Mouse (Mus musculus): ENCODE results near the gene Nav2.
A peak's percentile ranks its signal among the peaks of the same experiment; 100 is the strongest.

Gene Nav2

DNA sequence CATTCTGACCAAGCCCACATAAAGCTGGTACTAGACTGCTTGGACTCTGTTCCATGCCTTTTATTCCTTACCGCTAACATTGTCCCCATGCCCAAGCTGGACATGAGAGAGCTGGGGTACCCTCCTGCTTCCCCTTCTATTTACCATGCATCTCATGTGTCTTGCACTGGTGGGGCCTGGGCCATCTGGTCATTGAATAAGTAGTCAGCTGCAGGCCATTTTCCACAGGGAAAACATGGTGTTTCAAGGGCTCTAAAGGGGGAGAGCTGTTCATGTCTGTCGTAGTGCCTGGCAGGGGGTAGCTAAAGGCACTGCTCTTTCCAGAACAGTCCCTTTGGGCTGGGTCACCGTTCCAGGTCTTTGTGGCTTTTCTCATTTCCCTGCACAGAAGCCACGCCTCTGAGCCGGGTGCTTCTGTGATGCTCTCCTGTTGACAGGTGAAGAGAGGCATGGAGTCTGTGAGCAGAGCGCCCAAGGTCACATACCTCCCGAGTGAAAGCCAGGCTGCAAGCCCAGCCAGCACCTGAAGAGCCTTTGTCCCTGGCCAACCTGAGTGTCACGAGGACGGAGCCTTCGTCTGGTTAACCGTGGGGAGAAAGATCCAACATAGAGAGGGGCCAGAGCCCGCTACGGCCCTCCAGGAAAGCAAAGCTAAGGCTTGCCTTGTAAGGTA lies 348.9 kb downstream of the Nav2 start:
- peak; percentile 35 for DNase-seq

DNA sequence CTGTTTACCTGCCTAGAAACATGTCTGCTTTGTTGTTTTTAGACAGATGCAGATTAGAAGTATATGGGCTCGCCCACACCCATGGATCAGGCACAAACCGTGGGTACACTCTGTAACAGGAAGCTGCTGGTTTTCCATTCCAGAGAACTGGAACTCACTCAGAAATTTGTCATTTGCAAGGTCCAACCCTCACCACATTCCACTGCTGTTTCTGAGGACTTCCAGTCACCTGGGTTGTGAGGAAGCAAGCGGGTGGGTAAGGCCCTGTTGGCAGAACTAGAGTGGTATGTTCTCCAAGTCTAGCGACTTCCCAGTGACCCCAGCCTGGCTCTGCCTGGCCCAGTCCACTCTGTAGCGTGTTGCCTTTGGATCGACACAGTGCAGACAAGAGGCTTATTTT lies 349.6 kb downstream of the Nav2 start:
- peak; percentile 18 for DNase-seq

DNA sequence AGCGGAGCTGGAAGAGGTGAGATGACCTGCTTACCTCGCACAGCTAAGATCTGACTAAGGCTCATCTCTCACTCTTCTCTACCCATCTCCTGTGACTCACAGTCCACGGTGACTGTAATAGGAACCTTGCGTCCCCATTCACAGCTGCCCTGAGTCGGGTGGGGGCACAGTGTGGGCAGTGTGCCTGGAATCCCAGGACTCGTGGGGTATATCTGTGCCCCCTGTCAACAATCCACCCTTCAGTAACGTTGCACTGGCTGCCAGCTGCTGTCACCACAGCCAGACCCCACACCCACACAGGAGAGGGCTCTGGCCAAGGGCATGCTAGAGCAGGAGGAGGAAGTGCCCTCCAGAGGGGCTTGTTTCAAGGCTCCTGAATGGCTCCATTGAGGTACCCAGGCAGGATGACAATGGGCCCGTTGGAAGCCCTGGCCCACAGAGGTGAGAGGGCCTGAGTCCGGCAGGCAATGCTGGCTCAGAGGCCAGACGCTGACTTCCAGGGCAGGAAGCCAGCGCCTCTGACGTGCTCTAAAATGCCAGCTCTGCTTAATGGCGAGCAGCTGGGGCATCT lies 353.5 kb downstream of the Nav2 start:
- DNase-seq: peak; percentile 61

DNA sequence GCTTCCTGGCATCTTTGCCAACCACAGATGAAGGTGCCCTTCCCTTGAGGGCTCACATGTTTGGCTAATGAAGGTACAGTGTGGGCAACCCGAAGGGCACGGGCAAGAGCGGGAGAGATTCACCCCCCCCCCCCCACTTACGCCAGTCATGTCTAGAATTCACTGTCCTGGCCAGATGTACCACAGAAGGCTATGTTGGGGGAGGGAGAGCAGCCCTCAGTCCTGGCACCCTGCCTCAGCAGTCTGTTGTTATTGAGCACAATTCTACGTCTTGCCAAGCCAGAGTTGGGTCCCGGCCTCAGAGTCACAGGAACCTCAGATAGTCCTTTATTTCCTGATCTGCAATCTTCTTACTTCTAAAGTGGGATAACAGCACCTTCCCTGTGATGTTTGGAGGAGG lies 357.9 kb downstream of the Nav2 start:
- peak; percentile 57 for DNase-seq

DNA sequence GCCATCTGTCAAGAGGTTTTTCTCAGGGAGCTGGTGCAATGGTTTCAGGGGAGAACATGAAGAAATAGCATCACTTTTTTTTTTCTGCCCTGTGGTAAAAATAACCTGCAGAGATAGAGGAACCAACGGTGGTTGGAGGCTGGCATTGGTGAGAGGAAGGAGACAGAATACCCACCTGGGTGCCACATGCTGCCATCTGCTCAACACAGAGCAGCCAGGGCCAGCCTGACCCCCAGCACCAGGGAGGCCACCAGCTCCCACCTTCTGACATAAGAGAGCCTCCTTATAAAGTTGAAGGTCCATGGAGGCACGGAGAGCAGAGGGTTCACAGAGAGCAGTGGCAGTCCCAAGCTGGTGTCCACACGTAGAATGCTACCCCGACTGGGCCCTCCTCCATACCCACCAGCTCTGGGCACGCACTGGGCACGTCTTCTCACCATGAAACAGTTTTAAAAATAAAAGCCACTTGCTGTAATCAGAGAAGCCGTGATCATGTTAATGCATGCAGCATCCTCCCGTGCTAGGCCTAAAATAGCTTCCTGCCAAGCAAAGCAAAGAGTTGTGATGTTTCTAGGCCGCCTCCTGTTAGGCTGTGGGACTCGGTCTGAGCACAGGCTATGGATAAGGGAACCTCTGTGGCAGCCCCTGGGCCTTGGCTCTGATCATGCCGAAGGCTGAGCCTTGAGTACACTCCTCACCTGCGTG lies 359.3 kb downstream of the Nav2 start:
- peak; percentile 75 for DNase-seq

DNA sequence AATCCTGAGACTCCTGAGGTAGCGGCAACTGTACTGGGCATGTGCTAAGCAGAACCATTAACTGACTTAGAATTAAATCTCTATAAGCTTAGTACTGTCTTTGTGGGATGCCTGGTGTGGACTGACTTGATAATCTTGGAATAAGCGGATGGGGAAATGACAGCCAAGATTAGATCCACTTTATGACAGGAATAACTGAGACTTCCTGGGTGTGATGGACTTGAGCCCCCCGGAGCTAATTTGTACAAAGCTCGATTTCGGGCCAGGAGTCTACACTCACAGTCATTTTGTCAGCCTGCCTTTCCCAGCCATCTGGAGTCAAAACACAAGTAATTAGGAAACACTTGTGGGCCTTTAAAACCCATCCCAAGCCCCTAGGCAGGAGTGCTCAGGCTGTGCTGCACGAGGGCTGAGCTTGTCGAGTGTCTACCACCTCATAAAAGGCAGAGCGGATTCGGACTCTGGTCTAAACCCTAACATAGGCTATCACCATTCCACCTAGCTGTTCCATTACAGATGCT lies 359.9 kb downstream of the Nav2 start:
- no peak for DNase-seq

DNA sequence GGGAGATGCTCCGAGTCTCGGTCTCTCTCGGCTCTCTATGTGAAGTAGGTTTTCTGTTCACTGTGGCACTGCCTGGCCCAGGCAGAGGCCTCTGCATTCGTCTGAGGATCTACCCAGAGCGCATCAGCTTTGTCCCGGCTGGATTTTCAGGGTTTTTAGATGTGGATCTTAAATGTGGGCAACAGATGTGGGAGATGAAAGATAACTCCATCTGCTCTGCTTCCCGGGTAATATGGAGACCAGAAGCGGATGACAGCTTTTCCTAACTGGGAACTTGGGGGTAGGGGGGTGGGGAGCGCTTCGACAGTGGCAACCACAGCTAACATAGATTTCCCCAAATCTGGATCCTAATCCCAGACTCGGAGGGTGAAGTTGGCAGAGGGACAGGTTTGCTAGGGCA lies 362.3 kb downstream of the Nav2 start:
- DNase-seq: no peak

DNA sequence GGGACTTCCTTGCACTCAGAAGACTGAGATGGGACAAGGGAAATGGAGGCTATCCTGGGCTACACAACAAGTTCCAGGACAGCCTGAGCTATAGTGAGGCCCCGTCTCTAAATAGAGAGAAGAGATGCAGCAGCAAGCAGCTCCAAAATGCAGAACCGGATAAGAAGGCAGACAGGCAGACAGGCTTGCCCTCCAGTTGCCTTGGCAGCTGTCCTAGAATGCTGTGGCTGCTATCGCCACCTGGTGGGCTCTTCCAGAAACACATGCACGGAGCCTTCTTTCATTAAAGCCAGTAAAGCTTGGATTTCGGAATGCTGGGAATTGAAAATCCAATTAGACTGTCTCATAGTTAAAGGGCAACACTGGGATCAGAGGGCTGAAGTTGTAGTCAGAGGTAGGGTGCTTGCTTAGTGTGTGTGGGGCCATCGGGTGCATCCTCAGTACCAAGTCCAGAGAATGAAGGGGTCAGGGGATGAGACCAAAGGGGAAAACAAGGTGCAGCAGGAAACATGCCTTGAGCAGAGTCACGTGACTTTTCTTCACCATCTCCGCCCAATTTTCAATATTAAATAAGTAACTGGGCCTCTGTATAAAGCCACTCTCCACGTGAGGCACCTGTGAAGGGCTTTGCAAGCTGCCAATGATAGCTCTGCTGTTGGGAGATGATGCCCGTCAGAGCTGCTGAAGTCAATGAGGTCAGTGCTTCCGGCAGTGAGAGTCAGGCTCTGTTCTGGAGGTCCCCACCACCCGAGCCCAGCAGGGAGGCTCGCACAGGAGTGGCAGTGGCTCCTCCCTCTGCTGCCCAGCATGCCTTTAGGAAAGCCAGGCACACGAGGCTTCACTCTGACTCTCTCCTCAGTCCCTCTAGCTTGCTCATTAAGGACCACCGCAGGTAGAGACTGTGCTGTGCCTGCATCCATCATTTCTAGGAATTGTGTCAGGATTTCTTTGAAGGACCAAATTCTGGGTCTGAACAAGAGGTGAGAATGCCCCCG lies 364.2 kb downstream of the Nav2 start:
- DNase-seq: peak; percentile 85

DNA sequence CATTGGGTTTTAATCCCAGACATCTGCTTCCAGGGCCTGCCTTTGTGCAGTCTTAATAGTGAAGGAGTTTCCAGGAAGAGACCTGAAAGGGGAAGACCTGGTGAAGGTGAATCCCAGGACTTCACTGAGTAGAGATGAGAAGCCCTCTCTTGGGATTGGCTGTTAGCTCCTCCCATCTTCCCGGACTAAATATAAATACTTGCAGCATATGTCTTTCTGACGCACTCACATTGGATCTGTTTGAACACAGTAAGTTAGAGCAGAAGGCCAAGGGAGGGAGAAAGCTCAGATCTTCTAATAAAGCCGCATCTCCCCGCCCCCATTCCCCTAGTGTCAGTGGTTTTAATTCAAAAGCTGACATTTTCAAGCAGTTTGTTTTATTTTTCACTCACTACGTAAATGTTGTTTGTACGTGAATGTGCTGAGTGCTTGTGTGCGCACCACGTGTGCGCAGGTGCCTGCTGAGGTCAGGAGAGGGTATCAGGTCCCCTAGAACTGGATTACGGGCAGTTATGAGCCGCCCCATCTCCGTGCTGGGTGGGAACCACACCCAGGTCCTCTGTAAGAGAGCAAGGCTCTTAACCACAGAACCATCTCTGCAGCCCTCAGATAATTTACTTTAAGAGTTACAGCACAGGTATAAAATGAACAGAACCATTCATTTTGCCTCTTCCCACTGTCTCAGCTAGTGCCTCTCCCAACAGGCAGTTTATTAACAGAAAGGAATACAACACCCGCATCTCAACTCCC lies 365.6 kb downstream of the Nav2 start:
- DNase-seq: no peak

DNA sequence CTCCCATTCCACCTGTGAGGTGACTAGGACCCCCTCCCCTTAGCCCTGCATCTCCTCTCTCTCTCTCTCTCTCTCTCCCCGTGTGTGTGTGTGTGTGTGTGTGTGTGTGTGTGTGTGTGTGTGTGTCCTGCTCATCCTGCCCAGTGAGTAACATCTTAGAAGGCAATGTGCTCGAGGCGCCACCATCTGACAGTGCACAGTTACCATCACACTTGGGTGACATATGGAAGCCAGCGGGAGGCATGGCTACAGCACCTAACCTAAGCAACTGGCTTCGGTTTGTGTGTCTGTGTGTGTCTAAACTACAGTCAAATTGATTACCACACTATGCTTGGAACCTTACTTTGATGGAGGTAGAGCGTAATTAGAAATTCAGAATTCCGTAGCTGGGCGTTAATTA lies 366.2 kb downstream of the Nav2 start:
- DNase-seq: peak; percentile 54

DNA sequence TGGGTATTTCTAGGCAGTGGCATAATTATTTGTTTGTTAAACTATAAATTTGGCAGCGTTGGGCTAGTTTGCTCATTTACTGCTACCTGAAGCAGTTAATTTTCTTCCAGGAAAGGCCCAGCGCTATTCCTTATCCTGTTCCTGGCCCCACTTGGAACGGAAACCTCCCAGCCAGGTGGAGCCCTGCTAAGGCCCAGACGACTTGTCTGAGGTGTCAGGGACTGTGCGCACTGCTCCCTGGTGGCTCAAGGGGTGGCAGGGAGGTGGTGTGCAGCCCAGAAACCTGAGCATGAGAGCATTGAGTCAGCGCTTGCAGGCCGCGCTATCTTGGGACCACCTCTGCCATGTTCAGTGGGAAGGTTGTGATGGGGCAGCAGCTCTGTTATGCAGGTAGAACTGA lies 367.6 kb downstream of the Nav2 start:
- DNase-seq: no peak

DNA sequence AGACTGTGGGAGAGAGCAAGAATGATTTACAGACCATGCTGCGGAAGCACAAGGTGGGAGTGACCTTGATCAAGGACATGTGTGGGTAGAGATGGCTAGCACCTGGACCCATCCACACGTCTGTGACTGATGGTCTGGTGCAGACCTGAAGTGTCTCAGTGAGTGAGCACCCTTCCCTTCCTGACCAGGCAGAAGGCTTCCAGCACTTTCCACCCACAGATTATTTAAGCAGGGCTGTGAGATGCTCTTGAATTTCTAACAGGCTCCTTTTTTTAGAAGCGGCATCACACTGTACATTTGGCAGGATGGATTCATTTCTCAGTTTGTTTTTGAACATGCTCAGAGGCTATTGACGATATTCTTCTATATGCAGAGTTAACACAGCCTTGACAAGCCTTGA lies 369.2 kb downstream of the Nav2 start:
- DNase-seq: no peak

DNA sequence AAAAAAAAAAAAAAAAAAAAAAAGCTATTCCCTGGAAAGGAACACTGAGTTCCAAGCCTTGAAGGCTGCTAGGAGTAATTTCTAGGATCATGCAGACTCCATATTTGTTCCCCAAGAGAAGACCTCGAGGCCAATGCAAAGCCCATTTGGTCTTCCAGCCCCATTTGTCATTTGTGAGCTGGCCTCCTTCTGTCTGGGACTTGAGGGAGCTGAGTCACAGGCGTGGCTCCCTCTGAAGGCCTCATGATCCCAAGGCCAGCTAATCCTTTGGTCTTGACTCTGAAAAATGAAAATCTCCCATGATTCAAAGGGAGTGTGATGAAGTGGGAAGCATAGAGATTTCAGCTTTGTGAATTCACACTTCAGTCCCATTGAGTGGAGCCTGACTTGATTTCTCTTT lies 370.0 kb downstream of the Nav2 start:
- no peak for DNase-seq

DNA sequence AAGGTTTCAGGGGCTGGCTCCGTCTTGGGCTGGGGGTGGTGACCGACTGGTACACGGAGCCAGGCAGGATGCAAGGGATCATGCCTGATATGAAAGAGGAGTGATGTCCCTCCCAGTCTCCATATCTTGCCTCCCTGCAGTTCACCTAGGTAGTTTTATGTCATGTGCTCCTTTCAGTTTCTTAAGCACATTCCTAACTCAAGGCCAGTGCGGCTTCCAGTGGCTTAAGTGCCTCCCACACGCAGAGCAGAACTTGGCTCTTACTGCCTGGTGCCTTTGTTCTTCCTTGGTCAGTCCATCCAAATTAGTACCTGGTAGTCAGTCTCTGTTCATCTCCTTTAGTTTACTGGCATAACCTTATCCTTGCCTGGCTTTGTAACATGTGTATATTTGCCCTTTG lies 371.9 kb downstream of the Nav2 start:
- DNase-seq: no peak

DNA sequence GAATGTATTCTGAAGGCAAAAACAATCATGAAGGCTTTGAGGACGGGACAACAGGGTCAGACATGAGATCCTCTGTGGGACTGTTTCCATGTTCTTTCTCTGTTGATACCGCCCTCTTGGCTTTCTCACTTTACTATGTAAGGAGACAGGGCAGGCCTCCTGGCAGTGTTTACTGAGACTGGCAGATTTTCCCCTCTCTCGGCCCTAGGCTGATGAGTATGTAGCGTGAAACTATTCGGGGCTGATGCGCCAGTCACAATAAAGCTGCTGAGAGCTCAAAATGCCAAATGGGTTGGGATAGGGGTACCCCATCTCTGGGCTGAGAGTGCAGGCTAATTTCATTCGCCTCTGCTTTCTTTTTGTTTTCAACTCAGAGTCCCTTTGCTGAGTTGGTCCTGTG lies 373.9 kb downstream of the Nav2 start:
- DNase-seq: no peak

DNA sequence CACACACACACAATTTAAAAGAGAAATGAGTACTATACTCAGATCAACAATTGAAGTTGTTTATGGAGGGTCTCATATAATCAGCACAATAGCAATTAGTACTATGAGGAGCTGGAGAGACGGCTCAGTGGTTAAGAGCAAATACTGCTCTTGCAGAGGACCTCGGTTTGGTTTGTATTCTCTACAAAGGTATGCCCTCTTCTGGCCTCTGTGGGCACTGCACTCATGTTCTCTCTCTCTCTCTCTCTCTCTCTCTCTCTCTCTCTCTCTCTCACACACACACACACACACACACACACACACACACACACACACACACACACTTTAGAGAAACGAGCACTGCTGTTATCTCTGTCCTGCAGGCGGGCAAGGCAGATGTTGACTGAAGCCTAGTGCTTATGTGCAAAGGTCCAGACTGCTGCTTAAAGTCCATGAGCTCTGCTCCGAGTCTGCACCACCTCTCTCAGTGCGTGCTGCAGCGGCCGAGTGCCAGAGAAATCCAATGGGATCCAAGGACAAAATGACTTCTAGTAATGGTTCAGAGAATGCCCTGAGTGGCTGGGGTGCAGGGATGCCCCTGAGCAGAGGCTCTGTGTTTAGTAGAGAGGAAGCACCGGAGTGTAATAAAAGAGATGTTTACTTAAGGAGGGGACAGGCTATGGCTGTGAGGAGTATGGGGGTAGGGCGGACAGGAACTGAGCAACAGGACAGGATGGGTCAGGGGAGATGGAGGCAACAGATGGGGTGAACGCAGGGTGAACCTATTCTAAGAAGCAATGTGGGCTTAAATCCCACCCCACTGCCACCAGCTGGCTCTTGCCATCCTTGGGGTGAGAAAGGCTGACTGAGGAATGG lies 375.2 kb downstream of the Nav2 start:
- no peak for DNase-seq

DNA sequence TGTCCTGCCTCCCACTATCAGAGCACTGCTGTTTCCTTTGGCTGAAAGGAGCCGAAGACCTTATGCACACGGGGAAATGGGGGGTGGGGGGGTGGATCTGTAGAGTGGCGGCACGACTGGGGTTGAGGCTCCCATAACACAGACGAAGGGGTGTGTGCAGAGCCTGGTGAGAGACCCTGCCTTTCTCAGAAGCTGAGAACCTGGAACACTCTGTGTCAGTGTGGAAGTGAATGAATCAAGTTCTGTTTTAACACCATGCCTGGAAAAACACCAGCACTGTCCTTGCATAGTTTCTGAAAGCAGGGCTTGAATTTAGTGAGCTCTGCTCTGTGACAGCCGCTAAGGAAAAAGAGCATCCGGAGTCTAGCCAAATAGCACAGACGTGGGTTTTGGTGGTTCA lies 379.7 kb downstream of the Nav2 start:
- no peak for DNase-seq

DNA sequence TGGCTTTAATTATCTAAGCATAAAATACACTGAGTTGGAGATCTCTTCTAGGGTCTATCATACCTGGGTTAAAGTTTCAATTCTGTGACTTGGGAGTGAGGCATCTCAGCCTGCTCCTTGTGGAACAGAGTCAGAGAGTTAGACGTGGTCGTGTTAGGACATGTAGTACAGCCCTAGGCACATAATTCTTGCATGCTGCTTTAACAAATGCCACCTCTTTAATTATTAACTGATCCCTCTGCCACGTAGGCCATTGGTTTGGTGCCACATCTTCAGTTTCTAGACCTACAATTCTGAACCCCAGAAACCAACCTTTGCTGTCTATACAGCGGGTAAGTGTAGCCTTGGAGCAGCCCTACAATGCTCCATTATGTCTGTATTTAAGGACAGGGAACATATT lies 381.8 kb downstream of the Nav2 start:
- no peak for DNase-seq

DNA sequence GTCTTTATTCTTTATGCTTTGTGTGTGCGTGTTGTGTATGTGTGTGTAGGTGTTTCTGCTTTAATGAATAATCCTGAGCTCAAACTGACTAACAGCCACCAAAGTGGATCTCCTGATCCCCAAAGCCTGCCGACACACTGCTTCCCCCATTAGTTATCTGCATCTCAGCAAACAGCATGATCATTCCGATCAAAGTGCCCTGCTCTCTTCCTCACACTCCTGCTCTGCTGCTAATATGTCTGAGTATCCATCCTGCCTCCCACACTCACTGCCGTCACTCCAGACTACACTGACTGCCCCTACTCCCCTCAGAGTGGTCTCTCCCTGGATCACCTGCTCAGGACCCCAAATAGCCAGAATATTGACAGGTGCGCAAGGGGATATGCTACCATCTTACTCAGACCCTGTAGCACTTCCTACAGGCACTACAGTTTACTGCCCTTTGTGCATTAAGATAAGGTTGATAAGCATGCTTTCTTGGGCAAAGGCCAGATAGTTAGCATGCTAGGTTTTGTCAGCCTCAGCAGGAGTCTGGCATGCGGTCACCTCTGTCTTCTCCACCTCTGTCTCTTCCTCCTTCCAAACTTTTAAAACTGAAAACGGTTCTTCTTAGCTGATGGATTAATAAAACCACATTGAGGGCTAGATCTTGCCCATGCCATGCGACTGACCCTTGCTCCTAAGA lies 382.8 kb downstream of the Nav2 start:
- DNase-seq: no peak

DNA sequence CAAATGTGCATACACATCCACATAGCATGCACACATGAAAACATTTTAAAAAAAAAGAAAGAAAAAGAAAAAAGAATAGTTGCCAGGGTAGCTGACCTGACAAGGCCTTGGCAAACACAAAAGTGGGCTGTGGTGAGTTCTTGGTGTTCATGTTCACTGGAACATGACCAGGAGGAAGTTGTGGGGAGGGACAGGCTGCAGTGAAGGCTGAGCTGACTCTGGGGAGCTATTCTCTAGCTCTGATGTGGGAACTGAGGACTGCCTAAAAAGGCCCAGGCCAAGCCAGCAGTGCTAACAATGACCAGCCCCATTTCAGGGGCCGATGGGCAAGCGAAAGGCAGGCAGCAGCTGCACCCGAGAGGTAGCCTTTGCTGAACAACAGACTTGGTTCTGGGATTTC lies 388.6 kb downstream of the Nav2 start:
- DNase-seq: no peak

DNA sequence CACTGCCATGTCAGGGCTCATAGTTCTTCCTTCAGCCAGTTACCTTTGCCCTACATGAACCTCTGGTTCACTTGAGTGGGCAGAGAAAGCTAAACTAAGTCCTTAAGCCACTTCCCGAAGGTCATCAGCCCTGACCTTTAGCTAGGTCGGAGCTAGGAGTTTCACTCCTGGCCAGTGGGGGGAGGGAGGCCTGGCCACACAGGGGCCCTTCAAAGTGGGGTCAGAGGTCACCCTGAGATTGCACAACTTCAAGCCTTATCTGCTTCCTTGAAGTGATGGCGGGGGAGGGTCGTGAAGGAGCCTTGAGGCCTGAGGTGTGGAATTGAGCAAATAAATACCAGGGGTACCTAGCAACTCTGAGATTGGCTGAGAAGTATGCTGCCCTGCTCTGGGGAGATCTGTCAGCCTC lies 389.9 kb downstream of the Nav2 start:
- DNase-seq: no peak

Measured in cerebellum, adult 8-10 months (tissue).